21 mouse cellular contexts compared by ENCODE assay signal in genomic region chr1:40024554-40025320, GRCm38 (mm10). TPM values are rescaled to one million over a fixed set of nuclear protein-coding genes. Genes with fewer than 3 reads are reported as not detected.
DNase-seq lines count a peak whose midpoint lies in the region; ATAC-seq and TF ChIP-seq lines count a peak whose summit lies in the region.
"Had no signal": no experiment of that assay in that cellular context is flagged by ENCODE, and none has a peak within 500 bp of the region (broad histone marks: within the 10 kb centered on the region; RNA-seq: fewer than 3 reads in every experiment).

No protein-coding gene starts in this region.

- no peak for TF ChIP-seq CTCF in layer of hippocampus, adult 2 months (conservative IDR thresholded peaks at IDR 0.05)

- no peak for DNase-seq in frontal cortex, postnatal 14 days (ENCODE audit: low spot score in 2 of 2)
- DNase-seq in layer of hippocampus, adult 2 months (ENCODE audit: low spot score in 2 of 2), result no peak
- DNase-seq in layer of hippocampus, adult 11-12 months (ENCODE audit: low spot score), result no peak
- peak; percentile 59 for DNase-seq in right cerebral cortex, adult 18-20 months
- no peak for DNase-seq in right cerebral cortex, postnatal 4 days
- no peak for DNase-seq in cerebellum, adult 11-12 months
- DNase-seq: cerebellum, adult 9-10 months; gastrocnemius, postnatal 14 days; heart, adult 2 months; heart, postnatal 4 days; liver; thymus, postnatal 14 days had no signal

- peak; percentile 84 for ATAC-seq in frontal cortex, adult (ENCODE audit: low TSS enrichment)
- ATAC-seq: activated CD4-positive, CD25-positive, alpha-beta regulatory T cell, adult 4 months; forebrain, embryonic 13.5 days; hindbrain, embryonic 16.5 days; lung, postnatal 0 days had no signal

- no peak overlapping the region for H3K4me3 ChIP-seq in layer of hippocampus, adult 2 months
- H3K4me3 ChIP-seq: forebrain, embryonic 13.5 days; heart, adult 2 months; midbrain, embryonic 12.5 days; neural tube, embryonic 12.5 days had no signal

- H3K27ac ChIP-seq in layer of hippocampus, adult 2 months, result peak overlapping the region; percentile 24
- H3K27ac ChIP-seq: forebrain, embryonic 13.5 days; heart, adult 2 months; neural tube, embryonic 12.5 days; stomach, postnatal 0 days had no signal

RNA-seq across cellular contexts. Expression of gene Il1r2, which starts 49.1 kb away (rescaled TPM):
- total RNA-seq in layer of hippocampus, adult 2 months (2021), result not detected
- total RNA-seq: common myeloid progenitor, adult 5-6 weeks; heart, postnatal 4 days had no signal
